ENCODE assay signal across 12 mouse cellular contexts in the genomic region with DNA sequence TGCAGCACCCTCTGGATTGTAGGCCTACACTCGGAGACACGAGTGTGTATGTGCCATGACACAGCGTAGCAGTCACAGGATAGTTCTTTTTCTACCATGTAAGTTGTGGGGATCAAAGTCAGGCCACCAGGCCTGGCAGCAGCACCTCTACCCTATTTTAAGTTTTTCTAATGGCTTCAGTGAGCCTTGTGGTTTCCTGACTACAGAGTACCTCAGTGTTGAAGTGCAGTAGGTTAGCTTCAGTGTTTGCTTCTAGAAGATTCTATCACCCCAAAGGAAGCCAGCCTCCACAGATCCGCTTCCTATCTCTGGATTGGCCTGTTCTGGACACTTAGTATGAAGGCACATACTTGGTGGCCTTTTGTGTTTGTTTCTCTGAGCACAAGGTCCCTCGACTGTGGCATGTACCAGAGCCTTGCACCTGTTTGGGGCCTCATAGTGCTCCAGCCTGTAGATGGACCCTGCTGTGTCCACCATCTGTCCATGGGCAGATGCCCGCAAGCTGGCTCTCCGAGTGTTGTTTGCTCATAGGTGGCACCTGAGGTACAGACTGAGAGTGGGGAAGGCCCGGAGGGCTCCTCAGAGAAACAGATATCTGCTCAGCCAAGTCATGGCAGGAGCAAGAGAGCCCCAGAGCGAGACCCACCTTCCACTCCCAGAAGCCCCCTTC. TPM values are rescaled to one million over a fixed set of nuclear protein-coding genes. Genes with fewer than 3 reads are reported as not detected.
DNase-seq lines count a peak whose midpoint lies in the region; ATAC-seq and TF ChIP-seq lines count a peak whose summit lies in the region.
"Had no signal": no experiment of that assay in that cellular context is flagged by ENCODE, and none has a peak within 500 bp of the region (broad histone marks: within the 10 kb centered on the region; RNA-seq: fewer than 3 reads in every experiment).

No protein-coding gene starts in this region.

- intact Hi-C loops in gastrocnemius, postnatal 14 days (cut with DNase I; ENCODE audit: low total_unique reads) = no loop called here

- 0 out of 2 replicates have a peak overlapping the region, but pooled peaks have one; percentile 6 for H3K9ac ChIP-seq in midbrain, embryonic 16.5 days (ENCODE audit: low read depth, low read length)
- no peak overlapping the region for H3K9ac ChIP-seq in midbrain, postnatal 0 days (replicated peaks; ENCODE audit: low read length, poor library complexity, severe bottlenecking)
- H3K9ac ChIP-seq: heart, embryonic 13.5 days; neural tube, embryonic 13.5 days had no signal

- H3K27ac ChIP-seq in midbrain, embryonic 16.5 days (ENCODE audit: low read length) = no peak overlapping the region
- no peak overlapping the region for H3K27ac ChIP-seq in midbrain, postnatal 0 days (ENCODE audit: low read depth, low read length)
- peak overlapping the region; percentile 10; the same call in 1 of the 2 replicates for H3K27ac ChIP-seq in macrophage
- H3K27ac ChIP-seq: heart, embryonic 13.5 days; neural tube, embryonic 13.5 days had no signal

- ATAC-seq in midbrain, embryonic 16.5 days = no peak
- no peak for ATAC-seq in midbrain, postnatal 0 days (ENCODE audit: low FRiP score)
- ATAC-seq: Patski had no signal

- TF ChIP-seq CTCF in midbrain, postnatal 0 days (IDR thresholded peaks at IDR 0.05) = no peak

- H3K27me3 ChIP-seq in midbrain, embryonic 16.5 days (ENCODE audit: control insufficient read depth, insufficient read depth, low read depth, low read length) = no peaks in the 10 kb centered on the region
- no peaks in the 10 kb centered on the region for H3K27me3 ChIP-seq in midbrain, postnatal 0 days (ENCODE audit: insufficient read depth, low read length)
- H3K27me3 ChIP-seq: heart, embryonic 13.5 days; neural tube, embryonic 13.5 days; Patski had no signal

- H3K79me2 ChIP-seq in macrophage (ENCODE audit: inconsistent target) = peaks cover 43% of the 10 kb centered on the region

- no peaks in the 10 kb centered on the region for H3K4me1 ChIP-seq in midbrain, embryonic 16.5 days (ENCODE audit: control insufficient read depth, insufficient read depth, low read length)
- H3K4me1 ChIP-seq in midbrain, postnatal 0 days (ENCODE audit: insufficient read depth, low read length) = no peaks in the 10 kb centered on the region
- H3K4me1 ChIP-seq: neural tube, embryonic 13.5 days had no signal

- 93% methylated on average over 9 of the region's 9 CpGs for WGBS in midbrain, embryonic 16.5 days
- 92% methylated on average over 9 of the region's 9 CpGs for WGBS in midbrain, postnatal 0 days
- 74% methylated on average over 9 of the region's 9 CpGs for WGBS in macrophage (ENCODE audit: missing documents)

- DNase-seq in midbrain, postnatal 0 days (ENCODE audit: low spot score) = no peak
- DNase-seq in brain, adult 2 months (ENCODE audit: low read depth, low spot score) = peak; percentile 95
- DNase-seq in cerebellum, postnatal 14 days = peak; percentile 77 to 85
- DNase-seq in gastrocnemius, postnatal 14 days = no peak
- DNase-seq in kidney, postnatal 25 days = no peak
- DNase-seq in layer of hippocampus, adult 9-11 months = no peak
- DNase-seq: gastrocnemius, postnatal 36 days had no signal

- H3K9me3 ChIP-seq in midbrain, embryonic 16.5 days (replicated peaks; ENCODE audit: control insufficient read depth, low read length, poor library complexity, severe bottlenecking) = no peaks in the 10 kb centered on the region
- no peaks in the 10 kb centered on the region for H3K9me3 ChIP-seq in midbrain, postnatal 0 days (ENCODE audit: low read length)
- H3K9me3 ChIP-seq: heart, embryonic 13.5 days; neural tube, embryonic 13.5 days had no signal

- H3K36me3 ChIP-seq in midbrain, embryonic 16.5 days (ENCODE audit: control insufficient read depth, insufficient read depth, low read length) = peaks cover 41% of the 10 kb centered on the region
- peaks cover 58% of the 10 kb centered on the region for H3K36me3 ChIP-seq in midbrain, postnatal 0 days (ENCODE audit: insufficient read depth, low read length)
- peaks cover 23% of the 10 kb centered on the region for H3K36me3 ChIP-seq in macrophage (ENCODE audit: inconsistent target)

- H3K4me3 ChIP-seq in midbrain, embryonic 16.5 days (ENCODE audit: low read depth, low read length) = no peak overlapping the region
- H3K4me3 ChIP-seq in midbrain, postnatal 0 days (ENCODE audit: low read depth, low read length) = no peak overlapping the region
- no peak overlapping the region for H3K4me3 ChIP-seq in macrophage (ENCODE audit: inconsistent target)
- H3K4me3 ChIP-seq: heart, embryonic 13.5 days; neural tube, embryonic 13.5 days had no signal

- H3K4me2 ChIP-seq in midbrain, embryonic 16.5 days (ENCODE audit: low read length) = no peak overlapping the region
- no peak overlapping the region for H3K4me2 ChIP-seq in midbrain, postnatal 0 days (ENCODE audit: low read depth, low read length, poor library complexity, severe bottlenecking)
- H3K4me2 ChIP-seq: heart, embryonic 13.5 days; neural tube, embryonic 13.5 days had no signal

RNA-seq across cellular contexts. Expression of gene Gm49322, which starts 4.4 kb away (rescaled TPM):
- polyA plus RNA-seq in midbrain, embryonic 16.5 days (2015; fragmentation: Nextera tagmentation; extraction: Ambion mirVana) = 3.0 and 4.0 TPM in 2 replicates
- total RNA-seq in midbrain, postnatal 0 days (2014; rRNA removed) = 2.0 and 2.7 TPM in 2 replicates
- polyA plus RNA-seq in midbrain, postnatal 0 days (2015; fragmentation: Nextera tagmentation; extraction: Ambion mirVana) = 1.7 and 1.8 TPM in 2 replicates
- 10 to 100 TPM in 3 of 26 experiments, 1 to 10 TPM in 23; 3.0 to 12.4 (median 7.6) TPM for total RNA-seq in macrophage (2018; cell fraction: chromatin; rRNA removed)
- total RNA-seq in macrophage (2018; cell fraction: cytosol; rRNA removed) = 1 to 10 TPM in 1 of 26 experiments, under 1 TPM in 25; 0.03 to 1.0 (median 0.26) TPM
- total RNA-seq in macrophage (2018; cell fraction: nucleus; rRNA removed) = 1 to 10 TPM; 1.3 to 7.4 (median 4.2) TPM
- 0.44 to 1.1 TPM in 2 of 3 replicates, not detected in the other for polyA plus RNA-seq in macrophage (2018)
- total RNA-seq in gastrocnemius, postnatal 14 days (2021) = under 1 TPM; 0.18 to 0.27 TPM

RNA-seq across cellular contexts. Expression of gene Adat3, which starts 7.6 kb away (rescaled TPM):
- 4.5 and 6.2 TPM in 2 replicates for polyA plus RNA-seq in midbrain, embryonic 16.5 days (2015; fragmentation: Nextera tagmentation; extraction: Ambion mirVana)
- 4.0 and 6.2 TPM in 2 replicates for total RNA-seq in midbrain, postnatal 0 days (2014; rRNA removed)
- polyA plus RNA-seq in midbrain, postnatal 0 days (2015; fragmentation: Nextera tagmentation; extraction: Ambion mirVana) = 4.6 and 4.9 TPM in 2 replicates
- 1 to 10 TPM in 19 of 26 experiments, under 1 TPM in 3, not detected in 4; 0.61 to 7.4 (median 2.9) TPM for total RNA-seq in macrophage (2018; cell fraction: chromatin; rRNA removed)
- total RNA-seq in macrophage (2018; cell fraction: cytosol; rRNA removed) = 1 to 10 TPM in 24 of 26 experiments, under 1 TPM in 2; 0.80 to 4.2 (median 2.1) TPM
- 1 to 10 TPM in 25 of 26 experiments, not detected in 1; 1.5 to 8.1 (median 4.3) TPM for total RNA-seq in macrophage (2018; cell fraction: nucleus; rRNA removed)
- polyA plus RNA-seq in macrophage (2018) = 0.60 to 3.8 TPM (median 2.4 TPM) in 3 replicates
- 1 to 10 TPM; 1.2 to 1.5 TPM for total RNA-seq in gastrocnemius, postnatal 14 days (2021)

RNA-seq across cellular contexts. Expression of gene Scamp4, which starts 7.6 kb away (rescaled TPM):
- 61.2 and 64.3 TPM in 2 replicates for polyA plus RNA-seq in midbrain, embryonic 16.5 days (2015; fragmentation: Nextera tagmentation; extraction: Ambion mirVana)
- 27.8 and 32.4 TPM in 2 replicates for total RNA-seq in midbrain, postnatal 0 days (2014; rRNA removed)
- polyA plus RNA-seq in midbrain, postnatal 0 days (2015; fragmentation: Nextera tagmentation; extraction: Ambion mirVana) = 73.1 and 76.9 TPM in 2 replicates
- total RNA-seq in macrophage (2018; cell fraction: chromatin; rRNA removed) = 10 to 100 TPM in 13 of 26 experiments, 1 to 10 TPM in 13; 2.6 to 18.9 (median 10.4) TPM
- 10 to 100 TPM; 33.6 to 57.3 (median 44.7) TPM for total RNA-seq in macrophage (2018; cell fraction: cytosol; rRNA removed)
- 10 to 100 TPM in 25 of 26 experiments, 1 to 10 TPM in 1; 8.5 to 48.4 (median 29.4) TPM for total RNA-seq in macrophage (2018; cell fraction: nucleus; rRNA removed)
- polyA plus RNA-seq in macrophage (2018) = 34.4 to 66.1 TPM (median 53.0 TPM) in 3 replicates
- 10 to 100 TPM; 18.3 to 22.0 TPM for total RNA-seq in gastrocnemius, postnatal 14 days (2021)

RNA-seq across cellular contexts. Expression of gene Csnk1g2, which starts 12.4 kb away (rescaled TPM):
- 79.9 and 96.8 TPM in 2 replicates for polyA plus RNA-seq in midbrain, embryonic 16.5 days (2015; fragmentation: Nextera tagmentation; extraction: Ambion mirVana)
- total RNA-seq in midbrain, postnatal 0 days (2014; rRNA removed) = 124 and 146 TPM in 2 replicates
- 90.5 and 93.3 TPM in 2 replicates for polyA plus RNA-seq in midbrain, postnatal 0 days (2015; fragmentation: Nextera tagmentation; extraction: Ambion mirVana)
- 10 to 100 TPM; 21.1 to 94.3 (median 56.1) TPM for total RNA-seq in macrophage (2018; cell fraction: chromatin; rRNA removed)
- 10 to 100 TPM; 27.4 to 80.7 (median 43.5) TPM for total RNA-seq in macrophage (2018; cell fraction: cytosol; rRNA removed)
- total RNA-seq in macrophage (2018; cell fraction: nucleus; rRNA removed) = 10 to 100 TPM; 22.9 to 90.8 (median 48.4) TPM
- polyA plus RNA-seq in macrophage (2018) = 66.6 to 78.0 TPM (median 74.8 TPM) in 3 replicates
- total RNA-seq in gastrocnemius, postnatal 14 days (2021) = 100 to 1,000 TPM in 1 of 2 experiments, 10 to 100 TPM in 1; 94.3 to 105 TPM

RNA-seq across cellular contexts. Expression of gene Abhd17a, which starts 20.1 kb away (rescaled TPM):
- polyA plus RNA-seq in midbrain, embryonic 16.5 days (2015; fragmentation: Nextera tagmentation; extraction: Ambion mirVana) = 97.0 and 108 TPM in 2 replicates
- 264 and 275 TPM in 2 replicates for total RNA-seq in midbrain, postnatal 0 days (2014; rRNA removed)
- polyA plus RNA-seq in midbrain, postnatal 0 days (2015; fragmentation: Nextera tagmentation; extraction: Ambion mirVana) = 152 and 157 TPM in 2 replicates
- 10 to 100 TPM in 5 of 26 experiments, 1 to 10 TPM in 20, under 1 TPM in 1; 0.62 to 16.1 (median 5.5) TPM for total RNA-seq in macrophage (2018; cell fraction: chromatin; rRNA removed)
- total RNA-seq in macrophage (2018; cell fraction: cytosol; rRNA removed) = 10 to 100 TPM; 37.6 to 76.2 (median 53.9) TPM
- 10 to 100 TPM in 23 of 26 experiments, 1 to 10 TPM in 3; 6.8 to 32.4 (median 16.1) TPM for total RNA-seq in macrophage (2018; cell fraction: nucleus; rRNA removed)
- 11.7 to 58.2 TPM (median 51.7 TPM) in 3 replicates for polyA plus RNA-seq in macrophage (2018)
- total RNA-seq in gastrocnemius, postnatal 14 days (2021) = 10 to 100 TPM; 55.8 to 57.1 TPM

Comparison
In these comparisons a context has a peak if more than half of its experiments do, and no peak if none do; other contexts are left out.
1. DNase-seq: peak in brain, adult 2 months (single experiment) and cerebellum, postnatal 14 days (2 of 2); none in midbrain, postnatal 0 days (single experiment), gastrocnemius, postnatal 14 days (single experiment), kidney, postnatal 25 days (0 of 2) and layer of hippocampus, adult 9-11 months (single experiment).